Mouse (Mus musculus) lung, adult 2 months (tissue): ENCODE data around the gene Fbxl12.

Experiments
- CTCF ChIP-seq: fragments of 200-500 bp; IDR thresholded peaks from 2 replicates; pipeline ENCODE4 v1.5.1; 2011; ENCODE audit warnings: mild to moderate bottlenecking, low read length, control low read depth; ENCODE audit not compliant: insufficient read depth
- POLR2A ChIP-seq: fragments of 200-500 bp; IDR thresholded peaks from 2 replicates; pipeline ENCODE4 v1.6.1; 2011; ENCODE audit warnings: low read depth, mild to moderate bottlenecking, control low read depth, low read length, borderline replicate concordance; ENCODE audit errors: extremely low read depth

DNA sequence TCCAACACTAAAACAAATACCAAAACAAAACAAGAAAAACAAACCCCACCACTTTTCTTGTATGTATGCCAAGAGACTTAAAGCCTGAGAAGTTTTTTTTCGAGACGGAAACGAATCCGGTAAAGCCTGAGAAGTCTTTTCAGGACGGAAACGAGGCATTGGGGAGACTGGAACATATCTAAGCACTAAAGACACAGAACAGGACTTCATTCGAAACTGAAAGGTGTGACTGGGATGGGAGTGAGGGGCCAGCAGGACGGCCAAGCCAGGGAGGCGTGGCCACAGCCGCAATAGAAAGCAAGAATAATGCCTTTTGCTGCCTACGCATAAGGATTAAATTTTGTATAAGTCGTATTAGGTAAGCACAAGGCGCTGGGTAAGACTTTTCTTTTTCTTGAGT is 786 bp downstream of the Fbxl12 start:
- TF ChIP-seq POLR2A (no peak), CTCF (no peak)
